Comparison of ENCODE assay signal across 17 mouse cellular contexts in genomic region chr14:32351181-32351920, GRCm38 (mm10). TPM values are rescaled to one million over a fixed set of nuclear protein-coding genes. Genes with fewer than 3 reads are reported as not detected.
A peak's percentile ranks its signal among the peaks of the same experiment; 100 is the strongest.
DNase-seq lines count a peak whose midpoint lies in the region; ATAC-seq lines count a peak whose summit lies in the region.
"Not testable (repeated sequence)": the region's sequence is repeated elsewhere in the genome, so short reads cannot be mapped to it uniquely, and the experiment has no call there.
"Had no signal": no experiment of that assay in that cellular context is flagged by ENCODE, and none has a peak within 500 bp of the region (broad histone marks: within the 10 kb centered on the region; RNA-seq: fewer than 3 reads in every experiment).

No protein-coding gene starts in this region.

- H3K27ac ChIP-seq in ES-E14 (ENCODE audit: insufficient read depth, low read depth, low read length, poor library complexity, severe bottlenecking); forebrain, embryonic 11.5 days (ENCODE audit: low read depth, low read length): not testable (repeated sequence)

- 22% methylated on average over 6 of the region's 6 CpGs for WGBS in forebrain, embryonic 11.5 days

- not testable (repeated sequence) for H3K27me3 ChIP-seq in forebrain, embryonic 11.5 days (ENCODE audit: control insufficient read depth, insufficient read depth, low read length)

- ATAC-seq in forebrain, embryonic 11.5 days (replicated peaks; ENCODE audit: low FRiP score): not testable (repeated sequence)

- H3K9ac ChIP-seq in ES-E14 (ENCODE audit: insufficient read depth, low read depth, low read length, poor library complexity, severe bottlenecking); forebrain, embryonic 11.5 days (ENCODE audit: low read length): not testable (repeated sequence)

- peak; percentile 16 for DNase-seq in A20 (ENCODE audit: low read depth, low spot score)
- DNase-seq in ES-E14 (ENCODE audit: low read depth, low spot score): peak; percentile 72
- DNase-seq in MEL-GATA-1-ER (ENCODE audit: extremely low read depth, low read depth): peak; percentile 10
- DNase-seq in WW6 (ENCODE audit: low read depth, low spot score): peak; percentile 11
- peak; percentile 3 for DNase-seq in c-Kit-positive CD71-positive TER-119-negative erythroid progenitor cells, embryonic 14.5 days (ENCODE audit: low read depth)
- DNase-seq in forebrain, embryonic 11.5 days (ENCODE audit: low spot score): peak; percentile 15

- H3K4me1 ChIP-seq in ES-E14 (ENCODE audit: control insufficient read depth in 2 of 2, insufficient read depth in 2 of 2, low read length in 2 of 2, poor library complexity in 1 of 2); forebrain, embryonic 11.5 days (replicated peaks; ENCODE audit: control insufficient read depth, insufficient read depth, low read length): not testable (repeated sequence)

- H3K9me3 ChIP-seq in ES-E14 (ENCODE audit: control insufficient read depth, insufficient read depth, low read depth, low read length); forebrain, embryonic 11.5 days (ENCODE audit: control insufficient read depth, low read length): not testable (repeated sequence)

- in situ Hi-C loops in ES-E14 (cut with MboI; ENCODE audit: low sequenced_read_pairs in 2 of 2, unreplicated experiment in 2 of 2): not testable (repeated sequence)

- H3K36me3 ChIP-seq in ES-E14 (ENCODE audit: control insufficient read depth, insufficient read depth, low read length, poor library complexity, severe bottlenecking): peaks cover 16% of the 10 kb centered on the region
- not testable (repeated sequence) for H3K36me3 ChIP-seq in forebrain, embryonic 11.5 days (ENCODE audit: control insufficient read depth, insufficient read depth, low read length)

- not testable (repeated sequence) for H3K4me3 ChIP-seq in ES-E14 (ENCODE audit: insufficient read depth in 1 of 2, low read depth in 1 of 2, low read length in 2 of 2, poor library complexity in 1 of 2, severe bottlenecking in 1 of 2); forebrain, embryonic 11.5 days (ENCODE audit: low read depth, low read length)

- not testable (repeated sequence) for H3K4me2 ChIP-seq in forebrain, embryonic 11.5 days (ENCODE audit: low read depth, low read length, severe bottlenecking)

RNA-seq across cellular contexts. Expression of gene Ogdhl, which starts 29.5 kb away (rescaled TPM):
- total RNA-seq in ES-E14 (2012; rRNA removed): 46.6 and 77.5 TPM in 2 replicates
- 18.3 and 18.8 TPM in 2 replicates for polyA plus RNA-seq in forebrain, embryonic 11.5 days (2014; fragmentation: Nextera tagmentation; extraction: Ambion mirVana)

RNA-seq across cellular contexts. Expression of gene 1700024G13Rik, which starts 36.8 kb away (rescaled TPM):
- 0.58 TPM in 1 of 2 replicates, not detected in the other for total RNA-seq in ES-E14 (2012; rRNA removed)
- not detected in 2 replicates for polyA plus RNA-seq in forebrain, embryonic 11.5 days (2014; fragmentation: Nextera tagmentation; extraction: Ambion mirVana)
- total RNA-seq: adrenal gland, adult 18-20 months; adrenal gland, adult 8-10 months; adrenal gland, postnatal 14 days; adrenal gland, postnatal 36 days; gastrocnemius, adult 2 months had no signal
- polyA plus RNA-seq: activated CD4-positive, CD25-positive, alpha-beta regulatory T cell, adult 4 months; C2C12; embryonic facial prominence, embryonic 10.5 days; embryonic facial prominence, embryonic 12.5 days; forebrain, embryonic 12.5 days; frontal cortex, adult 2 months had no signal

Comparison
In these comparisons a context has a peak if more than half of its experiments do, and no peak if none do; other contexts are left out.
1. DNase-seq: peak in every context shown above with its lines; median percentile 72 in ES-E14; 16 in A20; 15 in forebrain, embryonic 11.5 days; 11 in WW6; 10 in MEL-GATA-1-ER; 3 in c-Kit-positive CD71-positive TER-119-negative erythroid progenitor cells, embryonic 14.5 days.